Mouse (Mus musculus) B cell, adult 67 days (primary cell): ENCODE data around the gene Pqbp1. TPM values are rescaled to one million over a fixed set of nuclear protein-coding genes. Genes with fewer than 3 reads are reported as not detected.

Source experiments
- total RNA-seq, 2 experiments: library from RNA; stranded (reverse); gene quantifications; 4 replicates each; pipeline ENCODE4 v1.2.4; 2023

Gene Pqbp1
- 100 to 1,000 TPM; 121 to 128 TPM for total RNA-seq

GRCm38 (mm10) chrX:7898880-7899874 lies at the start of gene Pqbp1, which contains the start of gene Timm17b:
TSS of gene Pqbp1 (minus strand) at chrX:7899269.
TSS of gene Timm17b (plus strand) at chrX:7899357.

GRCm38 (mm10) chrX:7947108-7947899 lies 48.2 kb upstream of the Pqbp1 start, which contains the start of gene Hdac6:
TSS of gene Hdac6 (minus strand) at chrX:7947889.

GRCm38 (mm10) chrX:7928270-7928790 lies 29.3 kb upstream of the Pqbp1 start, which contains the start of gene Eras:
TSS of gene Eras (minus strand) at chrX:7928607.

GRCm38 (mm10) chrX:7919601-7920383 lies 20.7 kb upstream of the Pqbp1 start, which contains the start of gene Pcsk1n:
TSS of gene Pcsk1n (plus strand) at chrX:7919822.

GRCm38 (mm10) chrX:7909242-7909641 lies 10.2 kb upstream of the Pqbp1 start, which contains the start of gene Gm10490:
TSS of gene Gm10490 (plus strand) at chrX:7909542.

GRCm38 (mm10) chrX:7907735-7908134 lies 8.7 kb upstream of the Pqbp1 start, which contains the start of gene Gm10491:
TSS of gene Gm10491 (minus strand) at chrX:7907835.

GRCm38 (mm10) chrX:7883841-7884567 lies 15.1 kb downstream of the Pqbp1 start, which contains the start of gene Slc35a2:
TSS of gene Slc35a2 (plus strand) at chrX:7884028.

GRCm38 (mm10) chrX:7878007-7878419 lies 21.1 kb downstream of the Pqbp1 start, which contains the start of gene Pim2:
TSS of gene Pim2 (plus strand) at chrX:7878262.

Other genes starting within 250 kb of the Pqbp1 start
- 10 to 100 TPM; 34.3 to 35.7 TPM for gene Prickle3, start 242.0 kb downstream of the Pqbp1 start, total RNA-seq
- gene Plp2, start 227.9 kb downstream of the Pqbp1 start, total RNA-seq = 100 to 1,000 TPM; 105 to 109 TPM
- gene Magix, start 218.0 kb downstream of the Pqbp1 start, total RNA-seq = not detected
- gene Gpkow, start 202.1 kb downstream of the Pqbp1 start, total RNA-seq = 10 to 100 TPM; 52.4 to 61.9 TPM
- 10 to 100 TPM; 70.0 to 71.3 TPM for gene Wdr45, start 184.9 kb downstream of the Pqbp1 start, total RNA-seq
- not detected for gene Gm45208, start 177.0 kb downstream of the Pqbp1 start, total RNA-seq
- gene Praf2, start 170.8 kb downstream of the Pqbp1 start, total RNA-seq = 10 to 100 TPM; 13.6 to 14.4 TPM
- not detected for gene Ccdc120, start 148.4 kb downstream of the Pqbp1 start, total RNA-seq
- 10 to 100 TPM; 27.3 to 33.5 TPM for gene Tfe3, start 136.7 kb downstream of the Pqbp1 start, total RNA-seq
- gene Gripap1, start 109.5 kb downstream of the Pqbp1 start, total RNA-seq = 100 to 1,000 TPM; 274 to 300 TPM
- gene Kcnd1, start 77.0 kb downstream of the Pqbp1 start, total RNA-seq = 1 to 10 TPM in 1 of 2 experiments, under 1 TPM in 1; 0.59 to 2.3 TPM
- gene Otud5, start 57.9 kb downstream of the Pqbp1 start, total RNA-seq = 100 to 1,000 TPM; 180 to 210 TPM
- 10 to 100 TPM; 35.7 to 59.2 TPM for gene Pim2, start 21.0 kb downstream of the Pqbp1 start, total RNA-seq
- 10 to 100 TPM; 30.9 to 34.8 TPM for gene Slc35a2, start 15.2 kb downstream of the Pqbp1 start, total RNA-seq
- 10 to 100 TPM; 59.7 to 62.1 TPM for gene Timm17b, start 88 bp upstream of the Pqbp1 start, total RNA-seq
- gene Gm10491, start 8.6 kb upstream of the Pqbp1 start, total RNA-seq = not detected
- not detected for gene Gm10490, start 10.3 kb upstream of the Pqbp1 start, total RNA-seq
- gene Pcsk1n, start 20.6 kb upstream of the Pqbp1 start, total RNA-seq = not detected
- gene Eras, start 29.3 kb upstream of the Pqbp1 start, total RNA-seq = not detected
- gene Hdac6, start 48.6 kb upstream of the Pqbp1 start, total RNA-seq = 10 to 100 TPM; 21.5 to 23.6 TPM
- gene Gata1, start 78.8 kb upstream of the Pqbp1 start, total RNA-seq = not detected
- not detected for gene Glod5, start 119.2 kb upstream of the Pqbp1 start, total RNA-seq
- gene Suv39h1, start 175.5 kb upstream of the Pqbp1 start, total RNA-seq = 10 to 100 TPM; 29.7 to 33.9 TPM
- 100 to 1,000 TPM; 133 to 139 TPM for gene Was, start 191.2 kb upstream of the Pqbp1 start, total RNA-seq
- gene Wdr13, start 233.6 kb upstream of the Pqbp1 start, total RNA-seq = 10 to 100 TPM; 33.3 to 45.5 TPM
- 100 to 1,000 TPM; 511 to 604 TPM for gene Rbm3, start 246.6 kb upstream of the Pqbp1 start, total RNA-seq